Comparison of ENCODE assay signal across 9 mouse cellular contexts in the genomic region with DNA sequence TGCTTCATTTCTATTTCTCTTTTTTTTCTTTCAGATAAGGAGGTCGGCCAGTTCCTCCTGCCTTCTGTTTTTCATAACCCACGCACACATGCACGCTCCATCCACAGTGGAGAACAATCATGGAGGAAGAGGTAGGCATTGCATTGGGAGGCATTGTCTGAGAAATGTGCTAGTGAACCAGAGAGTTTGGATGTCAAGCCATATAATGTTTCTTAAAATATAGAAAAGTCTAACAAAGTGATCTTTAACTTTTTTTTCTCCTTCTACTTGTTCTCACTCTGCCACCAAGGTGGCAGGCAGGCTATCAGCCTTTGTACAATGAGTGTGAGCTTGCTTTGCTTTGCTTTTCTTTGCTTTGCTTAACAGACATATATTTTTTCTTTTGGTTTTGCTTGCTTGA. TPM values are rescaled to one million over a fixed set of nuclear protein-coding genes. Genes with fewer than 3 reads are reported as not detected.
A peak's percentile ranks its signal among the peaks of the same experiment; 100 is the strongest.
DNase-seq lines count a peak whose midpoint lies in the region; ATAC-seq and TF ChIP-seq lines count a peak whose summit lies in the region.
"Had no signal": no experiment of that assay in that cellular context is flagged by ENCODE, and none has a peak within 500 bp of the region (broad histone marks: within the 10 kb centered on the region; RNA-seq: fewer than 3 reads in every experiment).

No protein-coding gene starts in this region.

- WGBS in forebrain, embryonic 10.5 days = 49% methylated on average over 3 of the region's 3 CpGs
- WGBS in forebrain, embryonic 12.5 days = 52% methylated on average over 3 of the region's 3 CpGs
- 53% methylated on average over 3 of the region's 3 CpGs for WGBS in thymus, adult 2 months
- 57% methylated on average over 3 of the region's 3 CpGs for WGBS in hindbrain, postnatal 0 days

- no peaks in the 10 kb centered on the region for H3K36me3 ChIP-seq in forebrain, embryonic 10.5 days (replicated peaks)
- H3K36me3 ChIP-seq in forebrain, embryonic 12.5 days (replicated peaks) = no peaks in the 10 kb centered on the region
- H3K36me3 ChIP-seq in thymus, adult 2 months (ENCODE audit: control insufficient read depth, insufficient read depth, low read length) = no peaks in the 10 kb centered on the region
- H3K36me3 ChIP-seq in hindbrain, postnatal 0 days (ENCODE audit: insufficient read depth, low read length) = no peaks in the 10 kb centered on the region
- H3K36me3 ChIP-seq: limb, embryonic 13.5 days had no signal

- no peak overlapping the region for H3K4me2 ChIP-seq in forebrain, embryonic 12.5 days
- no peak overlapping the region for H3K4me2 ChIP-seq in hindbrain, postnatal 0 days (ENCODE audit: low read depth, low read length)
- H3K4me2 ChIP-seq: limb, embryonic 13.5 days had no signal

- H3K4me1 ChIP-seq in forebrain, embryonic 10.5 days = no peaks in the 10 kb centered on the region
- no peaks in the 10 kb centered on the region for H3K4me1 ChIP-seq in forebrain, embryonic 12.5 days
- no peaks in the 10 kb centered on the region for H3K4me1 ChIP-seq in thymus, adult 2 months (replicated peaks; ENCODE audit: control insufficient read depth, insufficient read depth, low read length)
- no peaks in the 10 kb centered on the region for H3K4me1 ChIP-seq in hindbrain, postnatal 0 days (ENCODE audit: insufficient read depth, low read length)
- H3K4me1 ChIP-seq: limb, embryonic 13.5 days had no signal

- no peak overlapping the region for H3K4me3 ChIP-seq in forebrain, embryonic 10.5 days
- no peak overlapping the region for H3K4me3 ChIP-seq in forebrain, embryonic 12.5 days (replicated peaks)
- no peak overlapping the region for H3K4me3 ChIP-seq in thymus, adult 2 months (ENCODE audit: control insufficient read depth, insufficient read depth, low read length)
- no peak overlapping the region for H3K4me3 ChIP-seq in hindbrain, postnatal 0 days (ENCODE audit: low read length)
- H3K4me3 ChIP-seq: limb, embryonic 13.5 days had no signal

- no peak for TF ChIP-seq CTCF in thymus, adult 2 months (IDR thresholded peaks at IDR 0.05; ENCODE audit: borderline replicate concordance, control insufficient read depth, extremely low read depth, insufficient read depth, low read length, poor library complexity)
- TF ChIP-seq CTCF in hindbrain, postnatal 0 days (IDR thresholded peaks at IDR 0.05; ENCODE audit: low read depth) = no peak

- no peak overlapping the region for H3K27ac ChIP-seq in forebrain, embryonic 10.5 days
- no peak overlapping the region for H3K27ac ChIP-seq in forebrain, embryonic 12.5 days
- no peak overlapping the region for H3K27ac ChIP-seq in thymus, adult 2 months (ENCODE audit: control insufficient read depth, insufficient read depth, low read length)
- H3K27ac ChIP-seq in hindbrain, postnatal 0 days = no peak overlapping the region
- H3K27ac ChIP-seq: limb, embryonic 13.5 days had no signal

- peak; percentile 63 for DNase-seq in forebrain, embryonic 10.5 days (ENCODE audit: extremely low spot score, low spot score)
- peak; percentile 64 for DNase-seq in thymus, postnatal 0 days (ENCODE audit: low spot score)
- DNase-seq in thymus, adult 2 months = no peak
- DNase-seq in hindbrain, postnatal 0 days (ENCODE audit: low spot score) = peak; percentile 56
- peak; percentile 75 for DNase-seq in yolk sac, embryonic 10.5 days (ENCODE audit: low spot score)
- no peak for DNase-seq in left cerebral cortex, postnatal 4 days
- no peak for DNase-seq in layer of hippocampus, adult 18-20 months (ENCODE audit: low spot score in 2 of 2)

- intact Hi-C loops in left cerebral cortex, postnatal 4 days (cut with DNase I) = no loop called here

- H3K9me3 ChIP-seq in forebrain, embryonic 10.5 days = no peaks in the 10 kb centered on the region; the same call in 1 of the 2 replicates
- 0 out of 2 replicates have a peak, but pooled peaks cover 2% of the 10 kb centered on the region for H3K9me3 ChIP-seq in forebrain, embryonic 12.5 days
- no peaks in the 10 kb centered on the region for H3K9me3 ChIP-seq in hindbrain, postnatal 0 days (ENCODE audit: low read length)
- H3K9me3 ChIP-seq: limb, embryonic 13.5 days had no signal

- ATAC-seq in forebrain, embryonic 12.5 days (ENCODE audit: low FRiP score) = no peak
- ATAC-seq in hindbrain, postnatal 0 days = no peak

- H3K9ac ChIP-seq in forebrain, embryonic 12.5 days = no peak overlapping the region
- no peak overlapping the region for H3K9ac ChIP-seq in hindbrain, postnatal 0 days (replicated peaks; ENCODE audit: low read length)
- H3K9ac ChIP-seq: limb, embryonic 13.5 days had no signal

- no peak for TF ChIP-seq POLR2A in thymus, adult 2 months (IDR thresholded peaks at IDR 0.05; ENCODE audit: control insufficient read depth, extremely low read depth, insufficient read depth, low read length, poor library complexity)

- no peaks in the 10 kb centered on the region for H3K27me3 ChIP-seq in forebrain, embryonic 10.5 days (ENCODE audit: poor library complexity, severe bottlenecking)
- no peaks in the 10 kb centered on the region for H3K27me3 ChIP-seq in forebrain, embryonic 12.5 days
- H3K27me3 ChIP-seq in thymus, adult 2 months (ENCODE audit: control insufficient read depth, insufficient read depth, low read length) = no peaks in the 10 kb centered on the region
- H3K27me3 ChIP-seq in hindbrain, postnatal 0 days (ENCODE audit: insufficient read depth, low read length) = no peaks in the 10 kb centered on the region
- H3K27me3 ChIP-seq: limb, embryonic 13.5 days had no signal

RNA-seq across cellular contexts. Expression of a gene that starts 53.7 kb away (rescaled TPM):
- 107 and 110 TPM in 2 replicates for polyA plus RNA-seq in forebrain, embryonic 10.5 days (2016; fragmentation: Nextera tagmentation; extraction: Ambion mirVana)
- polyA plus RNA-seq in forebrain, embryonic 12.5 days (2016; fragmentation: Nextera tagmentation; extraction: Ambion mirVana) = 100.0 and 104 TPM in 2 replicates
- 79.6 and 86.3 TPM in 2 replicates for polyA plus RNA-seq in thymus, postnatal 0 days (2015; fragmentation: Nextera tagmentation; extraction: Ambion mirVana)
- 9.1 and 11.7 TPM in 2 replicates for polyA plus RNA-seq in thymus, adult 2 months (2012; rRNA removed)
- 36.5 and 37.1 TPM in 2 replicates for total RNA-seq in hindbrain, postnatal 0 days (2014; rRNA removed)
- polyA plus RNA-seq in hindbrain, postnatal 0 days (2015; fragmentation: Nextera tagmentation; extraction: Ambion mirVana) = 67.5 and 68.3 TPM in 2 replicates
- 10 to 100 TPM; 53.4 to 56.2 TPM for total RNA-seq in left cerebral cortex, postnatal 4 days (2021)
- 10 to 100 TPM; 27.3 to 30.2 TPM for total RNA-seq in layer of hippocampus, adult 18-20 months (2021)

Comparison
In these comparisons a context has a peak if more than half of its experiments do, and no peak if none do; other contexts are left out.
1. DNase-seq: peak in forebrain, embryonic 10.5 days (single experiment), thymus, postnatal 0 days (single experiment), hindbrain, postnatal 0 days (single experiment) and yolk sac, embryonic 10.5 days (single experiment); none in thymus, adult 2 months (single experiment), left cerebral cortex, postnatal 4 days (single experiment) and layer of hippocampus, adult 18-20 months (0 of 2).